Mouse (Mus musculus): ENCODE measurements around the gene Pih1d1. TPM values are rescaled to one million over a fixed set of nuclear protein-coding genes. Genes with fewer than 3 reads are reported as not detected.
"Not testable (repeated sequence)": the region's sequence is repeated elsewhere in the genome, so short reads cannot be mapped to it uniquely, and the experiment has no call there.

Gene Pih1d1
- polyA plus RNA-seq (2012; ENCODE audit: insufficient read depth, insufficient read length, missing spikeins) = 65.7 and 66.7 TPM in 2 replicates

DNA sequence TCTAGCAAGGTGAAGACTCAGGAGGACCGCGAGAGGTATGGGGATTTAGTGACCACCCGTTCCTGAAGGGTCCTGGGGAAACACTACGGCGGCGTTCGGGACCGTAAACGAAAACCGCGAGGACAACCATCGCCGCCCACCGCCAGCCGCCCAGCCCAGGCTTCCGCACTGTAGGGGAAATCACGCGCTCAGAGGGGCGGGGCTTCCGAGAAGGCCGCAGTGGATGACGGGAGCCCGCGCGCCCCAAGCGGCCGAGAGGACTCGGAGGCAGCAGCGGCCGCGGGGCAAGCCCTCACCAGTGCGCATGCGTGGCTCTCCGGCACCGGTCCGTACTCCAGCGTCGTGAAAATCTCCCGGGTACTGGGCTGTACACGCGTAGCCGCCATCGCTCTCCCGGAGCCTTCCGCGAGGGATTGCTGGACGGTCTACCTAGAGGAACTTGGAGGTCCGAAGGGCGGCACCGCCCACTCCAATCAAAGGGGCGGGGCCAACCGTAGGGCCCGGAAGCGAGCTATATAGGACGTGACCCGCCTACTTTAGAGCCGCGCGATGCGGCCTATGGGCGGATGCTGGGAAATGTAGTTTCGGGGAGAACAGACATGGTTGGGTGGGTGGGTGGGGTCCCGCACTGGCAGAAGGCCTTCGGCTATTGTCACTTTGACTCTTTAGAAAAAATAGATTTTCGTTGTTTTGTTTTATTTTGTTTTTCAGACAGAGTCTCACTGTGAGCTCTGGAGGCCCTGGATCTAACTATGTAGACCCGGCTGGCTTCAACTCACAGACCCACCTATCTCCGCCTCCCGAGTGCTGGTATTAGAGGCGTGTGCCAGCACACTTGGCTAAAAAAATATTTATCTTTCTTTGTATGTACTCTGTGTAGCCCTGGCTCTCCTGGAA, at the start of gene Pih1d1, which contains the start of gene Aldh16a1:
Gene Pih1d1, plus strand, starts transcription at position 208 of the 897 bp plus-strand sequence.
Gene Aldh16a1, minus strand, starts transcription at position 489 of the 897 bp plus-strand sequence.
- Histone ChIP-seq H3K27ac (ENCODE audit: insufficient read depth, low read depth, low read length) (peak within 1 kb of the TSS; percentile 96), H3K4me1 (ENCODE audit: control insufficient read depth, insufficient read depth, low read length) (peaks cover 15% of the 10 kb centered on the region), H3K4me3 (ENCODE audit: insufficient read depth, low read length) (peak within 1 kb of the TSS; percentile 87)
- TF ChIP-seq CTCF (IDR thresholded peaks at IDR 0.05; ENCODE audit: low read depth, low read length) = no peak
- peak; percentile 63; the same call in 1 of the 2 replicates for TF ChIP-seq POLR2A (IDR thresholded peaks at IDR 0.05; ENCODE audit: borderline replicate concordance, low read depth, low read length)

DNA sequence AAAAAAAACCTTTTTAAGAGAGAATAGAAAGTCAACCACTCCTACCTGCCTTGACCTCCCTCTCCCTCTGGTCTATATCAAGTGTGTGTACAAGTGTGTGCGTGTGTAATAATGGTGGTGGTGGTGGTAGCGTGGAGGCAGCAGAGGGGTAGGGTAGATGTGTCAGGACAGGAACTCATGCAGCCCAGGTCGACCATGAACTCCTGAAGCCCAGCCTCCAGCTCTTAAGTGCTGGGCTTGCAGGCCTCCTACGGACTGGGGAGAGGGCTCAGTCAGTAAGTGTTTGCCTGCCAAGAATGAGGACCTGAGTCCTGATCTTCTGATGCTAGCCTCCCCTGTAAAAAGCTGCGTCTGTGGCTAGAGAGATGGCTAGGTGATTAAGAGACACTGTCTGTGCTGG, 49.2 kb upstream of the Pih1d1 start:
- TF ChIP-seq CTCF (IDR thresholded peaks at IDR 0.05; ENCODE audit: low read depth, low read length) (no peak), POLR2A (IDR thresholded peaks at IDR 0.05; ENCODE audit: borderline replicate concordance, low read depth, low read length) (no peak)
- no peak overlapping the region for H3K27ac ChIP-seq (ENCODE audit: insufficient read depth, low read depth, low read length)
- H3K4me1 ChIP-seq (ENCODE audit: control insufficient read depth, insufficient read depth, low read length) = peaks cover 12% of the 10 kb centered on the region
- no peak overlapping the region for H3K4me3 ChIP-seq (ENCODE audit: insufficient read depth, low read length)

DNA sequence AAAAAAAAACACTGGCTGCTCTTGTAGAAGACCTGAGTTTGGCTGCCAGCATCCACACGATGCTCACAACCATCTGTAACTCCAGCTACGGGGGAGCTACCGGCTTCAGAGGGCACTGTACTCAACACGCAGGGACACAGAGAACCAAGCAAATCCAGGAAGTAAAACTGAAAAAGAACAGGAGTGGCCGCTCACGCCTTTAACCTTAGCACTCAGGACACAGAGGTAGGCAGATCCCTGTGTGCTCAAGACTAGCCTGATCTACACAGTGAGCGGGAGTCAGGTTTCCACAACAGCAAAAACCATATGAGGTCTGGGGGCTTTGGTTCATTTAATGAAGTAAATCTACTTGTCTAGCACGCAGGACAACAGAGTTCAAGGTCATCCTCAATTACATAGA, 48.6 kb upstream of the Pih1d1 start:
- Histone ChIP-seq H3K4me1 (ENCODE audit: control insufficient read depth, insufficient read depth, low read length) (peaks cover 12% of the 10 kb centered on the region), H3K4me3 (ENCODE audit: insufficient read depth, low read length) (no peak overlapping the region), H3K27ac (ENCODE audit: insufficient read depth, low read depth, low read length) (no peak overlapping the region)
- TF ChIP-seq POLR2A (IDR thresholded peaks at IDR 0.05; ENCODE audit: borderline replicate concordance, low read depth, low read length) (no peak), CTCF (IDR thresholded peaks at IDR 0.05; ENCODE audit: low read depth, low read length) (no peak)

DNA sequence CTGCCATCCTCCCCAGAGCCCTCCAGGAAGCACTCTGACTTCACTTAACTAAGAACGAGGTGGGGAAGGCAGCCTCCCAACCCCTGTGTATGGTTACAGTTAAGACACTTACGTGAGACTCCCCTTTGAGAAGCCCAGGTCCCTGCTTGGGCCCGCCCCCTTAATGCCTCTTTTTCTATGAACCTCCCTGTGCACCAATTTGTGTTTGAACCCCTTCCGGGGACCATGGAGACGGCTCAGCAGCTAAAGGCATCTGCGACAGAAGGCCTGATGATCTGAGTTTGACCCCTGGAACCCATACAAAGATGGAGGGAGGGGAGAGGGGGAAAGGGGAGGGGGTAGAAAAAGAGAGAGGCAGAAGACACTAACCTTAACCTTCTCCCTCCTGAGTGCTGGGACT, 47.7 kb upstream of the Pih1d1 start:
- Histone ChIP-seq H3K4me1 (ENCODE audit: control insufficient read depth, insufficient read depth, low read length) (peaks cover 12% of the 10 kb centered on the region), H3K27ac (ENCODE audit: insufficient read depth, low read depth, low read length) (no peak overlapping the region), H3K4me3 (ENCODE audit: insufficient read depth, low read length) (no peak overlapping the region)
- no peak for TF ChIP-seq CTCF (IDR thresholded peaks at IDR 0.05; ENCODE audit: low read depth, low read length)
- TF ChIP-seq POLR2A (IDR thresholded peaks at IDR 0.05; ENCODE audit: borderline replicate concordance, low read depth, low read length) = no peak

DNA sequence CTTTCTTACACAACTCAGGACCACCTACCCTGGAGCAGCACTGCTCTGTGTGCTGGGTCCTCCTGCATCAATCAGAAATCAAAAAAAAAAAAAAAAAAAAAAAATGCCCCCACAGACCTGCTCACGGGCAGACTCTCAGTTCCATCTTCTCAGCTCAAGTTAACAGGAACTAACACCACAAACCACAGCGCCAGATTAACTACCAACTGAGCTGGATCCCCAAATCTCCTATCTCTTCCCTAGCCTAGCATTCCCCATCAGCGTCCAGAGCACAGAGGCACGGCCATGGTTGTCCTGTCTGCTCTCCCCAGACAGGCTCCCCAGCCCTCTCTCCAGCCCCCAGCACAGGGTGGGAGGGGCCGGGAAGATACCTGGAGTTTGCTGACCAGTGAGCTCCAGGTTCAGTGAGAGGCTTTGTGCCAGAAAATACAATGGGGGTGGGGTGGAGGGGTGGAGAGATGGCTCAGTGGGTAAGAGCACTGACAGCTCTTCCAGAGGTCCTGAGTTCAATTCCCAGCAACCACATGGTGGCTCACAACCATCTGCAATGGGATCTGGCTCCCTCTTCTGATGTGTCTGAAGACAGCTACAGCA, 47.0 kb upstream of the Pih1d1 start:
- Histone ChIP-seq H3K4me1 (ENCODE audit: control insufficient read depth, insufficient read depth, low read length) (peaks cover 12% of the 10 kb centered on the region), H3K4me3 (ENCODE audit: insufficient read depth, low read length) (no peak overlapping the region), H3K27ac (ENCODE audit: insufficient read depth, low read depth, low read length) (no peak overlapping the region)
- TF ChIP-seq POLR2A (IDR thresholded peaks at IDR 0.05; ENCODE audit: borderline replicate concordance, low read depth, low read length) (no peak), CTCF (IDR thresholded peaks at IDR 0.05; ENCODE audit: low read depth, low read length) (no peak)

DNA sequence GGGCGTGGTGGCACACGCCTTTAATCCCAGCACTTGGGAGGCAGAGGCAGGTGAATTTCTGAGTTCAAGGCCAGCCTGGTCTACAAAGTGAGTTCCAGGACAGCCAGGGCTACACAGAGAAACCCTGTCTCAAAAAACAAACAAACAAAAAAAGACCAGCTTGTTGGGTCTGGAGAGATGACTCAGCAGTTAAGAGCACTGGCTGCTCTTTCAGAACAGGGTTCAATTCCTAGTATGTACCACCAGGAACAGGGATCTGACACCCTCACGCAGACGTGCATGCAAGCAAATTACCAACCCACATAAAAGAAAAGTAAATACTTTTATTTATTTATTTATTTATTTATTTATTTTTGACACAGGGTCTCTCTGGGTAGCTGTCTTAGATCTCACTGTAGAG, 44.0 kb upstream of the Pih1d1 start:
- not testable (repeated sequence) for H3K4me3 ChIP-seq (ENCODE audit: insufficient read depth, low read length); H3K27ac ChIP-seq (ENCODE audit: insufficient read depth, low read depth, low read length); H3K4me1 ChIP-seq (ENCODE audit: control insufficient read depth, insufficient read depth, low read length)

DNA sequence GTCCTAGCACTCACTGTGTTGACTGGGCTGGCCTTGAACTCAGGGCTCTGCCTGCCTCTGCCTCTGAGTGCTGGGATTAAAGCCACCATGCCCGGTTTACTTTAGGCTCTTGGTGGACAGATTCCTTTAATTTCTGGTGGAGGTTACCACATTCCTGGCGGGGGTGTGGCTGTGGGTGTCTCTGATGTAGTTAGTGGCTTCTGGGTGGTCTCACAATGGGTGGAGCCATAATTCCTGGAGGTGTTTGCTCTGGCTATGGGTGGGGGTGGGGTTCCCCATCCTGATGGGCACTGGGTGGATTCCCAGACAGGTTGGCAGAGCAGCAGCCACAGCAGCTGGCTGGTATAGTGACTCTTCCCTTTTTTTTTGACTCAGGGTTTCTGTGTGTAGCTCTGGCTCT, 42.2 kb upstream of the Pih1d1 start:
- Histone ChIP-seq H3K4me3 (ENCODE audit: insufficient read depth, low read length) (no peak overlapping the region), H3K27ac (ENCODE audit: insufficient read depth, low read depth, low read length) (no peak overlapping the region), H3K4me1 (ENCODE audit: control insufficient read depth, insufficient read depth, low read length) (no peaks in the 10 kb centered on the region; the same call in 1 of the 2 replicates)
- no peak for TF ChIP-seq CTCF (IDR thresholded peaks at IDR 0.05; ENCODE audit: low read depth, low read length)

DNA sequence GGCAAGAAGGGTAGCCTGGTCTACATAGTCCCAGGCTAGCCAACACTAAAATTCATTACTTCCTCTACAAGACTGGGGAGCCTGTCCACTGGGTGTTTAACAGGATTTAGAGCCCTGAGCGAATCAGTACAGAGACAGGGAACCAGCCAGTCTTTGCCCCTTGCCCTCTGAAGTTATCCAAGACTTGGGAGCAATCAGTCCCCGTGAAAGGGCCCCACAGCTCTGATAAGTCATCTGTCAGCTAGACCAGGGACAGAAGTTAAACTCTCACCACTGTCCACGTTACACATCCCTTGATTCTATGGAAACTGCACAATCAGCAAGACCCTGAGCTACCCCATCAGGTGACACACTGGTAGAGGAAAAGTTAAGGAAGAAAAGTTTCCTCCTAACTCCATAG, 41.6 kb upstream of the Pih1d1 start:
- TF ChIP-seq POLR2A (IDR thresholded peaks at IDR 0.05; ENCODE audit: borderline replicate concordance, low read depth, low read length) (no peak), CTCF (IDR thresholded peaks at IDR 0.05; ENCODE audit: low read depth, low read length) (no peak)
- no peaks in the 10 kb centered on the region for H3K4me1 ChIP-seq (ENCODE audit: control insufficient read depth, insufficient read depth, low read length)
- no peak overlapping the region for H3K4me3 ChIP-seq (ENCODE audit: insufficient read depth, low read length)
- H3K27ac ChIP-seq (ENCODE audit: insufficient read depth, low read depth, low read length) = no peak overlapping the region

DNA sequence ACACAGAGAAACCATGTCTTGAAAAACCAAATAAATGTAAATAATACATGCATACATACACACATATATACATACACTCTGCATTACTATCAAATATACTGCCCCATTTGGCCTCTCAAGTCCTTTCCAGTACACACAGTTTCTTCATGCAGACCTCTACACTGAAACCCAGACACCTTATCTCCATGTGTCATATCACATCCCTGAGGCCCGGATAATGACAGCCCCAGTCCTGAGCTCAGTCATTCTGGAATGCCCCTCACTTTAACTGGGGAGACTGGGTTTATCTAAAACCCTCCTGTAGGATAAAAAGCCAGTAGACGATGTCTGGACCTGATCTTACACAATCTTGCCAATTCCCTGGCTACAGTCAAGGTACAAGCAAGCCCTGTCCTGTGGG, 40.6 kb upstream of the Pih1d1 start:
- TF ChIP-seq POLR2A (IDR thresholded peaks at IDR 0.05; ENCODE audit: borderline replicate concordance, low read depth, low read length) (no peak), CTCF (IDR thresholded peaks at IDR 0.05; ENCODE audit: low read depth, low read length) (no peak)
- H3K4me3 ChIP-seq (ENCODE audit: insufficient read depth, low read length) = no peak overlapping the region
- no peak overlapping the region for H3K27ac ChIP-seq (ENCODE audit: insufficient read depth, low read depth, low read length)
- no peaks in the 10 kb centered on the region for H3K4me1 ChIP-seq (ENCODE audit: control insufficient read depth, insufficient read depth, low read length)

DNA sequence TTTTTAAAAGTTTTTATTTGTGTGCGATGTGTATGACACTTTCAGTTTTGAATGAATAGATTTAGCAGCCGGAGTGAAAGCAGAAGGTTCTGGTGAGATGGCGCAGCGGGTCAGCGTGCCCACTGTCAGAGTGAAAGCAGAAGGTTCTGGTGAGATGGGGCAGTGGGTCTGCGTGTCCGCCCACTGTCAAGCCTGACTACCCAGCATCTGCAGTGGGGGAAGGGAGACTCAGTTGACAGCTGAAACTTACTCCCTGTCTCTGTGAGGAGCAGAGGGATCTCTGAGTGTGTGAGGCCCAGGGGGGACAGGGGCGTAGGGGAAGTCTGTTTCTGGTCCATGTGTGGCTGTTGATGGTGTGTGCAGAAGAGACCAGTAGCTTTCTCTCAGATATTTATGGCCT, 36.5 kb upstream of the Pih1d1 start:
- Histone ChIP-seq H3K4me3 (ENCODE audit: insufficient read depth, low read length) (no peak overlapping the region), H3K4me1 (ENCODE audit: control insufficient read depth, insufficient read depth, low read length) (peaks cover 11% of the 10 kb centered on the region), H3K27ac (ENCODE audit: insufficient read depth, low read depth, low read length) (no peak overlapping the region)
- TF ChIP-seq POLR2A (IDR thresholded peaks at IDR 0.05; ENCODE audit: borderline replicate concordance, low read depth, low read length) (no peak), CTCF (IDR thresholded peaks at IDR 0.05; ENCODE audit: low read depth, low read length) (no peak)

Data from bone marrow macrophage, adult 2 months (primary cell).